Mouse (Mus musculus) spleen, postnatal 36 days (tissue): ENCODE measurements around the gene Cdh22.

Experiments
- DNase-seq, 2 experiments: peaks; one replicate each; pipeline ENCODE4 v3.0.0; 2022; ENCODE audit warnings: low spot score in 2 of 2, mixed read lengths in 1 of 2

Cdh22 gene

GRCm38 (mm10) chr2:165250903-165251302 lies 16.2 kb upstream of the Cdh22 start:
- peak in 1 of 2 experiments; percentile 11 for DNase-seq

- no peak for DNase-seq
These were observed 14.3 kb upstream of the Cdh22 start for GRCm38 (mm10) chr2:165248967-165249366.

- DNase-seq, result no peak
These were observed 11.7 kb upstream of the Cdh22 start for GRCm38 (mm10) chr2:165246349-165246748.

- no peak for DNase-seq
These were observed 8.6 kb upstream of the Cdh22 start for GRCm38 (mm10) chr2:165243122-165243720.

GRCm38 (mm10) chr2:165242575-165242974 lies 7.9 kb upstream of the Cdh22 start:
- no peak for DNase-seq

GRCm38 (mm10) chr2:165241786-165242185 lies 7.1 kb upstream of the Cdh22 start:
- no peak for DNase-seq

- no peak for DNase-seq
These were observed 5.7 kb upstream of the Cdh22 start for GRCm38 (mm10) chr2:165240371-165240770.

- DNase-seq, result no peak
These were observed 5.0 kb upstream of the Cdh22 start for GRCm38 (mm10) chr2:165239533-165240144.

GRCm38 (mm10) chr2:165238416-165239145 lies 3.9 kb upstream of the Cdh22 start:
- DNase-seq, result no peak

- DNase-seq, result no peak
These were observed 401 bp downstream of the Cdh22 start for GRCm38 (mm10) chr2:165234291-165234612.

- DNase-seq, result peak; percentile 22 to 23
These were observed 962 bp downstream of the Cdh22 start for GRCm38 (mm10) chr2:165233491-165234290.

- no peak for DNase-seq
These were observed 5.6 kb downstream of the Cdh22 start for GRCm38 (mm10) chr2:165229050-165229449.

- no peak for DNase-seq
These were observed 10.8 kb downstream of the Cdh22 start for GRCm38 (mm10) chr2:165223837-165224236.

- DNase-seq, result no peak
These were observed 12.7 kb downstream of the Cdh22 start for GRCm38 (mm10) chr2:165221952-165222351.

GRCm38 (mm10) chr2:165220347-165220945 lies 14.2 kb downstream of the Cdh22 start:
- no peak for DNase-seq

GRCm38 (mm10) chr2:165218954-165219353 lies 15.7 kb downstream of the Cdh22 start:
- no peak for DNase-seq

- DNase-seq, result no peak
These were observed 17.1 kb downstream of the Cdh22 start for GRCm38 (mm10) chr2:165217361-165218149.

- no peak for DNase-seq
These were observed 19.3 kb downstream of the Cdh22 start for GRCm38 (mm10) chr2:165215103-165215951.

GRCm38 (mm10) chr2:165211426-165212079 lies 23.1 kb downstream of the Cdh22 start:
- DNase-seq, result no peak

- no peak for DNase-seq
These were observed 23.7 kb downstream of the Cdh22 start for GRCm38 (mm10) chr2:165210948-165211347.
